Mouse (Mus musculus) heart, embryonic 12.5 days (tissue): ENCODE measurements at regions not wholly inside any gene's neighbourhood (a gene's known extent, or its start where the extent isn't known, plus 50 kb on each side); places are given as distances from the start of the nearest gene placed in this dataset.
A peak's percentile ranks its signal among the peaks of the same experiment; 100 is the strongest.

Experiments used
- ATAC-seq: fragments of 200-750 bp; cut with Nextera tagmentation; 2 replicates; pipeline ENCODE4 v1.8.0; 2017; ENCODE audit warnings: moderate TSS enrichment, moderate library complexity; ENCODE audit not compliant: insufficient number of reproducible peaks, low FRiP score
- H3K27ac ChIP-seq: fragments of 300-500 bp; sonication (generic); 2 replicates; pipeline ENCODE4 v1.5.1; 2016; ENCODE audit warnings: mild to moderate bottlenecking, moderate library complexity; ENCODE audit not compliant: poor library complexity, severe bottlenecking
- H3K27me3 ChIP-seq: fragments of 300-500 bp; sonication (generic); replicated peaks from 2 replicates; pipeline ENCODE4 v1.6.1; 2016; ENCODE audit warnings: mild to moderate bottlenecking, moderate library complexity
- H3K36me3 ChIP-seq: fragments of 300-500 bp; sonication (generic); 2 replicates; pipeline ENCODE4 v1.6.1; 2016; ENCODE audit warnings: mild to moderate bottlenecking, moderate library complexity
- H3K4me1 ChIP-seq: fragments of 300-500 bp; sonication (generic); replicated peaks from 2 replicates; pipeline ENCODE4 v1.6.1; 2016; ENCODE audit warnings: mild to moderate bottlenecking
- H3K4me2 ChIP-seq: fragments of 300-500 bp; sonication (generic); 2 replicates; pipeline ENCODE4 v1.6.1; 2016; ENCODE audit warnings: mild to moderate bottlenecking, moderate library complexity
- H3K4me3 ChIP-seq: fragments of 300-500 bp; sonication (generic); 2 replicates; pipeline ENCODE4 v1.5.1; 2016; ENCODE audit warnings: mild to moderate bottlenecking
- H3K9ac ChIP-seq: fragments of 300-500 bp; sonication (generic); 2 replicates; pipeline ENCODE4 v1.6.1; 2016; ENCODE audit warnings: mild to moderate bottlenecking, moderate library complexity
- H3K9me3 ChIP-seq: fragments of 300-500 bp; sonication (generic); replicated peaks from 2 replicates; pipeline ENCODE4 v1.6.1; 2016; ENCODE audit warnings: mild to moderate bottlenecking, moderate library complexity
- whole genome bisulfite sequencing: fragments of 180-500 bp; shearing (Covaris S2); methylation state at CpG from one replicate; pipeline ENCODE4 v1.1.7; 2016; 5-methylcytosine and 5-hydroxymethylcytosine counted together

DNA sequence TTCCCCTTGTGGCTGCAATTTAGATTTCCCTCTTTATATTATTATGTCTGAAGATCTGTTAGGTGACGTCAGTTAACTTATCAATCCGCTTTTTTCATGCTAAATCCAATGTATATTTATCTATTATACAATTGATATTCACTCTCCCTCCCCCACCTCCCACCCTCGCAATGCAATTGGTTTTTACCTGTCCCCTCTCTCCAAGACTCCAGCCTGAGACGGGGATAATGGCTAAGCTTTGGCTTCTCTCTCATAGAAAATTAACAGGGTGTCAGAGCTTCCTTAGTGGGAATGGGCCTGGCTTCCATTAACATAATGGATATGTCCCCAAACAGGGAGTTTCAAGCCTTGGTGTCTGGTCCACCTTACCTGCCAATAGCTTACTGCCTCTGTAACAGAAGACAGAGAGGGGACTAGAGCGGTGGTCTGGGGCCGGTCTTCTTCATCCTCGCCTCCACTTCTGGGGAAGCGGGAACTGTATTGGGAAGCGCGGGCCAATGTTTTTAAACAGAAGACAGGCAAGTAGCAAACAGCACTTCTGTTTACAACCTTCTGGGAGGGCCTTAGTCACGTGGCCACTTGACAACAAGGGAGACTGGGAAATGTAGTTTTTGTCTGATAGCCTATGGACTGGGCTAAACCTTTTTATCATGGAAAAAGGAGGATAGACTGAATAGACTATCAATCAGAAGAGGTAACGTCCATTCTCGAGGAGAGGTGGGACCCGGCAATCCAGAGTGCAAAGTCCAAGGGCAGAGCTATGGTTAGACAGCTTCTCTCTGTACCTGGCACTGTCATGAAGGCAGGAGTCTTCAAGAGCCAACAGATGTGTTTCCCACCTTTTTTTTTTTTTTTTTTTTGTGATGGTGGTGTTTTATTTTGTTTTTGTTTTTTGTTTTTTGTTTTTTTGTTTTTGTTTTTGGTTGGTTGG is 312.1 kb downstream of the Zfp706 start:
- Histone ChIP-seq H3K9me3 (no peaks in the 10 kb centered on the region), H3K27ac (no peak overlapping the region), H3K4me1 (no peaks in the 10 kb centered on the region), H3K36me3 (no peaks in the 10 kb centered on the region), H3K9ac (peak overlapping the region; percentile 53; the same call in 1 of the 2 replicates), H3K4me3 (peak overlapping the region; percentile 40), H3K4me2 (peak overlapping the region; percentile 64), H3K27me3 (no peaks in the 10 kb centered on the region)
- peak; percentile 89 for ATAC-seq
- WGBS, result 24% methylated on average over 14 of the region's 14 CpGs

DNA sequence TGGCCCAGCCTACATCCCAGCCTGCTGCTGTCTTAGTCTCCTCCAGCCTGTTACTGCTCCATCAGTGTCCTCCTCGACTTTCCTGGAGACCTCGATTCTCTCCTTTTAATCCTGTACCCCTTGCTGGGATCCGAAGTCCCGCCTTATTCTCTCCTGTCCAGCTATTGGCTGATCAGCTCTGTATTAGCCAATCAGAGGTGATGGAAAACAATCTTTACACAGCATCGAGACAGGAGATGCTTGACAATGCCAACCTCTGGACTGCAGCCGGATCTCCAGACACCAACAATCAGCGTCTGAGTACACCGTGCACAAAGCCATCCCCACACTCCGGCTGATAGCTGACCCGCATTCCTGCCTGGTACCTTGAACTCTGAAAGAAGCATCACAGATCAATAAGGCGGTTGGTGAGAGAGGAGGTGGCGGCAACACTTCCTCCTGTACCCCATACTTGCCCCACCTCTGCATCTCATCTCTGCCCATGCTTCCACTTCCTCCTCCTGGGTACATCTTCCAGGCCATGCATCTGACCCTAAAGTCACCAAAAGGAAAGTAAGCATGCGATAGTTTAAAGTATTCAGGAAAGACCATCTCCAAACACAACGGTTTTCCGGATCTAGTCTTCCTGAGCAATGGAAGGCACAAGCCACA is 316.4 kb downstream of the Zfp706 start:
- no peaks in the 10 kb centered on the region for H3K9me3 ChIP-seq
- ATAC-seq, result no peak
- no peaks in the 10 kb centered on the region for H3K27me3 ChIP-seq
- no peak overlapping the region for H3K4me2 ChIP-seq
- no peak overlapping the region for H3K4me3 ChIP-seq
- H3K36me3 ChIP-seq, result no peaks in the 10 kb centered on the region
- WGBS, result 50% methylated on average over 15 of the region's 15 CpGs
- H3K4me1 ChIP-seq, result peaks cover 9% of the 10 kb centered on the region
- H3K9ac ChIP-seq, result no peak overlapping the region
- H3K27ac ChIP-seq, result no peak overlapping the region

DNA sequence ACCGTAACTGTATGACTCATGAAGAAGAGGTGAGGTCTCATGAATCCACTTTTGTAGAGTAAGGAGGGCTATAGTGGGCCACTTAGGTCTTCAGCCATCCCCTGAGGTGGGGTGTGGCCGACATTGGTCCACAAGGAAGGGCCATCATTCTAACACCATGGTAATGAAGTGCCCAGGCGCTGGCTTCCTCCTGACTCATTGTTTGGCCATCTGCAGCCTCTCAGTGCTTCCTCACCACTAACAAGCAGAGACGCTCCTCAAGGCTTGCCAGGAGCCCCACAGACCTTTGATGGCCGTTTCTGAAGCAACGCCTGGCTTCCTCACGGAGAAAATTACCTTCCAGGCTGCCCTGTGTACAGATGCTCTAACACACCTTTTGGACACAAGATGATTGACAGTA is 317.7 kb downstream of the Zfp706 start:
- Histone ChIP-seq H3K9ac (no peak overlapping the region), H3K4me3 (no peak overlapping the region), H3K4me2 (no peak overlapping the region), H3K4me1 (peaks cover 9% of the 10 kb centered on the region), H3K27ac (no peak overlapping the region), H3K9me3 (no peaks in the 10 kb centered on the region), H3K27me3 (no peaks in the 10 kb centered on the region), H3K36me3 (no peaks in the 10 kb centered on the region)
- 76% methylated on average over 7 of the region's 7 CpGs for WGBS
- no peak for ATAC-seq

DNA sequence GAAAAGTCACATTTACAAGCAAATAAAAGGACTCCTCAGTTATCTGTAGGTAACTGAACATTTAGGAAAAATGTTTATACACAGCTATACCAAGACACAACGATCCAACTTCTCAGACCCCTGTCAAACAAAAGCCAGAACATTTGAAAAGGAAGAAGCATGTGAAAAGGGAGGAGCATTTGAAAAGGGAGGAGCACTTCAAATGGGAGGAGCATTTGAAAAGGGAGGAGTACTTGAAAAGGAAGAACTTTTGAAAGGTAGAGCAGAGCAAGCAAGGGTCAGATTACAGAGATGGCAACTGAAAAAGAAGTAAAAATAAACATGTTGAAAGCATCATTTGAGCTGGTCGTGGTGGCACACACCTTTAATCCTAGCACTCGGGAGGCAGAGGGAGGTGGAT is 318.3 kb downstream of the Zfp706 start:
- H3K4me2 ChIP-seq, result no peak overlapping the region
- no peaks in the 10 kb centered on the region for H3K27me3 ChIP-seq
- peaks cover 9% of the 10 kb centered on the region for H3K4me1 ChIP-seq
- H3K36me3 ChIP-seq, result no peaks in the 10 kb centered on the region
- no peaks in the 10 kb centered on the region for H3K9me3 ChIP-seq
- H3K9ac ChIP-seq, result no peak overlapping the region
- 66% methylated on average over 3 of the region's 3 CpGs for WGBS
- H3K27ac ChIP-seq, result no peak overlapping the region
- H3K4me3 ChIP-seq, result no peak overlapping the region
- no peak for ATAC-seq

DNA sequence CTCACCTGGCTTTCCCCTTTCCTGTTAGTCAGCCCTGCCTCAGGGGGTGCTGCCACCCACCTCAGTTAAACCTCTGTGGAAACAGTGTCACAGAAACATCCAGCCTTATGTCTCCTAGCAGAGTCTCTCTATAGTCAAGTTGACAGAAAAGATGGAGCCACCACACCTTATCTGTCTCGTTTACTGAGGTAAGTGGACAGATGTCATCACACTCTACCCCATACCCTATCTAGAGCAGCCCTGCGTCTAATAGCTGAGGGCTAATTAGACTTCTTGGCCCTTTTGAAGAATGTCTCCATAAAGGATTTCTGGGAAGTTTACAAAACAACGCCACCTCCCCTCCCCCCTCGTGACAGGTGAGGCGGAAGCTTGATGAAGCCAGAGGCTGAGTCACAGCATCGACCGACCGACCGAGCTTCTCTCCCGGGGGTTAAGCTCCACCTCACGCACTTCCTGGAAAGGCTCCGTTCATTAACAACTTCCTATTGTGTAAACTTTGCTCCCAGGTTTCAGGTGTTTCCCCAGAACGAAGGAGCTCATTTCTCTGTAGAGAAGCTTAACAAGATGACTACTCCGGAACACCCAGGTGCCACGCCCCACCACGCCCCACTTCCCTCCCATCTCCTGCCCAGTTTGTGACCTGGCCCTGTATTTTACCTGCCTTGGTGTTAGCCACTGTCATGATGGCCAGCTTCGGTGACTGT is 319.4 kb downstream of the Zfp706 start:
- WGBS, result 9% methylated on average over 17 of the region's 17 CpGs
- Histone ChIP-seq H3K27me3 (no peaks in the 10 kb centered on the region), H3K9ac (no peak overlapping the region)

DNA sequence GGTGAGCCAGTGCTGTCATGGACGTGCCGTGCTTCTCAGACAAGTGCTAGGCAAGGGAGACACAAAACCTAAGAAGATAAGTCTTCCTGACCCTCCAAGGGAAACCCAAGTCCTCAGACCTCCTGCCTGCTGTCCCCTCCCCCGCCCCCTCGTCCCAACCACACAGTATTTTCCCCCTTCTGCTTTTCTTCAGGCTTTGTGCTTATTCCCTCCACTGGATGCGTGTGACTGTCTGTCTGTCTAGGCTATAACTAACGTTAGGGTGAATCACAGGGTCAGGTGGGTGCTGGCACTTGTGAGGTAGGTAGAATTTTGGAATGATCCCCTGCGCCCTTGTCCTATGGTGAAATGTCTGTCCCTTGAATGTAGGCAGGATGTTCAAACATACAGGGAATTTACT is 322.9 kb downstream of the Zfp706 start:
- ATAC-seq, result no peak
- Histone ChIP-seq H3K27ac (no peak overlapping the region), H3K4me2 (no peak overlapping the region), H3K4me1 (peaks cover 9% of the 10 kb centered on the region), H3K36me3 (no peaks in the 10 kb centered on the region), H3K9ac (no peak overlapping the region), H3K4me3 (no peak overlapping the region), H3K9me3 (no peaks in the 10 kb centered on the region), H3K27me3 (no peaks in the 10 kb centered on the region)
- WGBS, result 62% methylated on average over 7 of the region's 7 CpGs

More for the DNA sequence above, 319.4 kb downstream of the Zfp706 start:
- Histone ChIP-seq H3K9me3 (no peaks in the 10 kb centered on the region), H3K4me3 (peak overlapping the region; percentile 25), H3K4me2 (peak overlapping the region; percentile 58), H3K27ac (no peak overlapping the region), H3K36me3 (no peaks in the 10 kb centered on the region), H3K4me1 (peaks cover 9% of the 10 kb centered on the region)
- ATAC-seq, result peak; percentile 73; the same call in 1 of the 2 replicates

DNA sequence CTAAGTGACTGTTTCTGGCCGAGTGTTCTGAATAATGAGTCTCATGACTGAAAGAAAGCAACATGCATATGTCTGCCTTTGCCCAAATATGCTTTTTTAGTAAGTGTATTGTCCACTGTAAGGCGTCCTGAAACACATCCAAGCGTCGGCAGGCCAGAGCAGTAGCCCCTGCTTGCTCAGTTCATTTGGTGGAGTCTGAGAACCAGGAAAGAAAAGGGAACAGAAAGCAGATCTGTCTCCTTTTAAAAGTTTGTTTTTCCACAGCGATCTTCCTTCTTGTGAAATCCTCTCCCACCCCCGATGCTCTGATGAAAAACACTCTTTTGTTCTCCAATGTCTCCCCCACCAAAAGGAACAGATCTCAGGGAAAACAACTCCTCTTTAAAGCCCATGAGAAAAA is 324.7 kb downstream of the Zfp706 start:
- Histone ChIP-seq H3K36me3 (no peaks in the 10 kb centered on the region), H3K4me1 (peaks cover 1% of the 10 kb centered on the region), H3K27ac (no peak overlapping the region), H3K9ac (no peak overlapping the region), H3K27me3 (no peaks in the 10 kb centered on the region), H3K4me3 (no peak overlapping the region), H3K9me3 (no peaks in the 10 kb centered on the region), H3K4me2 (no peak overlapping the region)
- 49% methylated on average over 6 of the region's 6 CpGs for WGBS
- ATAC-seq, result no peak

DNA sequence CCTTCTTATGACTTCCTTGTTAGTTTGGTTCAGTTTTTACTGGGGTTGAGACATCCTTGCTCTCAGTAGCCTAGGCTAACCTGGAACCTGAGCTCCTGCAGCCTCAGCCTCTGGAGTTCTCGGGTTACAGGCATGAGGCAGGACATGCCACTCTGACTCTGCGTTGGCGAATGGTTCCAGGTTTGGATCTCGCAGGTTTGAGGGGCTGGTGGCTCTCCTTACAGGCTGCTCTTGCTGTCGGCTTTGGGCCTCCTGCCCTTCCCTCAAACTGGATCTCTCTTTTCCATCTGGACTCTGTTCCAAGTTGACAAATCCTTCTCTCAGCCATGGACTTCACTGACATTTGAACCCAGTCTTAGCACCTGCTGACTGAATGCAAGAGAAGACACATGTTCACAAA is 325.4 kb downstream of the Zfp706 start:
- 63% methylated on average over 5 of the region's 5 CpGs for WGBS
- ATAC-seq, result no peak
- H3K27ac ChIP-seq, result no peak overlapping the region

DNA sequence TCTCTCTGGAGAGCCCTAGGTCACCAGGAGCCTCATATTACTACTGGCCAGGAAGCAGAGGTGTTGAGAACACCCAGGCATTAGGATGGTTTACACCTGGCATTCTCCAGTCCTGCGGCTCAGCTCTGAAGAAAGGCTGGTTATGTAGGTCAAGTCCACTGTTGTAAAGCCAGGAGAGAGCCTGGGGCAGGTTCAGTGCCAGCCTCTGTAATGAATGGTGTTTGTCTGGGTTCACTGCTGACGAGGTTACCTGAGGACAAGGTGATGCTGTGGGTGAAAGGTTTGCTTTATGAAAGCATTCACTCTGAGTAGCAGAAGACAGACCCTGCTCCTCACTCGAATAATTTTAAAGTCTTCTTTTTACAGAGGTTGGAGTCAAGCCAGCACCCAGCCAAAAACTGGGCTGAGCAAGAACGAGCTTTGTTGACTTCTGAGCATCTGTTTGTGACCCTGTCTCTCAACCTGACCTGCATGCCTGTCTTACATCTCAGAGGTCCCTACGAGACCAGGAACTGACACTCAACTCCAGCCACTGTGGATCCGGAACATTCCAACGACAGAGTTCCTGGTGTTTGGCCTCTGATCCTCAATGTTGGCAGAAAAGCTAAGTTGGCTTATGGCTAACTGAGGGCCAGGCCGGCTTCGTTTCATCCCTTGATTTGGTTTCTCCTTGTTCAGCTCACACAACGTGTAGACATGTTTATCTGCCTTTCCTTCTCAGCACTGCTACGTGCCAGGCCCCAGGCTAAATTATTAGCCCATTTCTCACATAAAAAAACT is 327.0 kb downstream of the Zfp706 start:
- H3K4me2 ChIP-seq, result no peak overlapping the region
- H3K9me3 ChIP-seq, result no peaks in the 10 kb centered on the region
- H3K4me1 ChIP-seq, result no peaks in the 10 kb centered on the region
- no peak overlapping the region for H3K27ac ChIP-seq
- ATAC-seq, result no peak
- H3K4me3 ChIP-seq, result no peak overlapping the region
- H3K27me3 ChIP-seq, result no peaks in the 10 kb centered on the region
- H3K36me3 ChIP-seq, result no peaks in the 10 kb centered on the region
- no peak overlapping the region for H3K9ac ChIP-seq
- 73% methylated on average over 11 of the region's 11 CpGs for WGBS

More for the DNA sequence above, 325.4 kb downstream of the Zfp706 start:
- Histone ChIP-seq H3K36me3 (no peaks in the 10 kb centered on the region), H3K9me3 (no peaks in the 10 kb centered on the region), H3K4me1 (no peaks in the 10 kb centered on the region), H3K4me2 (no peak overlapping the region), H3K4me3 (no peak overlapping the region), H3K27me3 (no peaks in the 10 kb centered on the region), H3K9ac (no peak overlapping the region)

DNA sequence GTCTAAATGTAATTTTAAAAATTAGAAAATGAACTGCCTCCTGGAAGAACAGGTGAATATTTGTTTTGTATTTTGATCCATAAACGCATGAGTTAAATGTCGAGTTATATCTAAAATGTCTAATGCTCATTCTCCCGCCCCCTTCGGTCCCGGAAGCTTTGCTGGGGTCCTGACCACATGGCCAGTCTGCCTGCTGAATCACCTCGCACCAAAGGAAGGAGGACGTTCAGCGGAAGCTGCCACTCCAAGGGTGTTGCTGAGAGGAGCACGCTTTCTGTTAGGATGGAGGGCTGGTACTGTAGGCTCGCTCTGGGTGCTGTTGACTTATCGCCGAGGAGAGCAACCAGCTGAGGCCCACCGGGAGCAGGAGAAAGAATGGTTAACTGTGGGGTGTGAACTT is 328.0 kb downstream of the Zfp706 start:
- no peak overlapping the region for H3K27ac ChIP-seq
- WGBS, result 77% methylated on average over 13 of the region's 13 CpGs
- H3K4me1 ChIP-seq, result no peaks in the 10 kb centered on the region
- no peaks in the 10 kb centered on the region for H3K36me3 ChIP-seq
- no peak overlapping the region for H3K4me2 ChIP-seq
- no peak overlapping the region for H3K4me3 ChIP-seq
- ATAC-seq, result no peak
- no peaks in the 10 kb centered on the region for H3K9me3 ChIP-seq
- no peaks in the 10 kb centered on the region for H3K27me3 ChIP-seq
- no peak overlapping the region for H3K9ac ChIP-seq
